Mouse (Mus musculus) embryo, embryonic 9.5 days (tissue): Measurements from ENCODE around the gene Eng.

Experiments used
- DNase-seq: peaks from one replicate; pipeline ENCODE4 v3.0.0-alpha.2; 2017; ENCODE audit errors: extremely low spot score

Eng gene

GRCm38 (mm10) chr2:32680961-32681650, 34.7 kb downstream of the Eng start:
- DNase-seq: no peak

- no peak for DNase-seq
Observed at GRCm38 (mm10) chr2:32681754-32682153, 35.4 kb downstream of the Eng start.

GRCm38 (mm10) chr2:32682721-32683417, 36.5 kb downstream of the Eng start:
- DNase-seq: no peak

- DNase-seq: no peak
Observed at GRCm38 (mm10) chr2:32683701-32684100, 37.3 kb downstream of the Eng start.

- DNase-seq: no peak
Observed at GRCm38 (mm10) chr2:32684681-32685428, 38.5 kb downstream of the Eng start.

GRCm38 (mm10) chr2:32685807-32686206, 39.4 kb downstream of the Eng start:
- no peak for DNase-seq

GRCm38 (mm10) chr2:32686640-32687039, 40.2 kb downstream of the Eng start:
- DNase-seq: no peak

GRCm38 (mm10) chr2:32687562-32687961, 41.2 kb downstream of the Eng start:
- DNase-seq: no peak

GRCm38 (mm10) chr2:32689420-32689819, 43.0 kb downstream of the Eng start:
- DNase-seq: peak; percentile 82

GRCm38 (mm10) chr2:32691041-32691440, 44.6 kb downstream of the Eng start:
- no peak for DNase-seq

- no peak for DNase-seq
Observed at GRCm38 (mm10) chr2:32692496-32692895, 46.1 kb downstream of the Eng start.

- no peak for DNase-seq
Observed at GRCm38 (mm10) chr2:32693282-32693681, 46.9 kb downstream of the Eng start.

GRCm38 (mm10) chr2:32693823-32694411, 47.5 kb downstream of the Eng start:
- DNase-seq: peak; percentile 98

- no peak for DNase-seq
Observed at GRCm38 (mm10) chr2:32694691-32695090, 48.3 kb downstream of the Eng start.

- DNase-seq: no peak
Observed at GRCm38 (mm10) chr2:32699680-32700079, 53.3 kb downstream of the Eng start.

GRCm38 (mm10) chr2:32700966-32701743, 54.8 kb downstream of the Eng start:
- DNase-seq: no peak

GRCm38 (mm10) chr2:32703046-32703445, 56.7 kb downstream of the Eng start:
- no peak for DNase-seq

GRCm38 (mm10) chr2:32704021-32704421, 57.6 kb downstream of the Eng start, which contains the start of gene Fpgs:
Gene Fpgs (minus strand): TSS chr2:32704145.
- no peak for DNase-seq

- no peak for DNase-seq
Observed at GRCm38 (mm10) chr2:32705018-32705417, 58.6 kb downstream of the Eng start.

- DNase-seq: no peak
Observed at GRCm38 (mm10) chr2:32706971-32707370, 60.6 kb downstream of the Eng start.

GRCm38 (mm10) chr2:32708643-32709042, 62.2 kb downstream of the Eng start:
- DNase-seq: peak; percentile 72
